Mouse (Mus musculus) c-Kit-positive CD71-negative TER-119-negative erythroid progenitor cells, embryonic 14.5 days (primary cell): ENCODE results near the gene Gm13276.
"Not testable (repeated sequence)": the region's sequence is repeated elsewhere in the genome, so short reads cannot be mapped to it uniquely, and the experiment has no call there.

Source experiments
- DNase-seq: peaks from one replicate; pipeline ENCODE4 v3.0.0-alpha.2; 2013; ENCODE audit warnings: low read depth

Gene Gm13276

DNA sequence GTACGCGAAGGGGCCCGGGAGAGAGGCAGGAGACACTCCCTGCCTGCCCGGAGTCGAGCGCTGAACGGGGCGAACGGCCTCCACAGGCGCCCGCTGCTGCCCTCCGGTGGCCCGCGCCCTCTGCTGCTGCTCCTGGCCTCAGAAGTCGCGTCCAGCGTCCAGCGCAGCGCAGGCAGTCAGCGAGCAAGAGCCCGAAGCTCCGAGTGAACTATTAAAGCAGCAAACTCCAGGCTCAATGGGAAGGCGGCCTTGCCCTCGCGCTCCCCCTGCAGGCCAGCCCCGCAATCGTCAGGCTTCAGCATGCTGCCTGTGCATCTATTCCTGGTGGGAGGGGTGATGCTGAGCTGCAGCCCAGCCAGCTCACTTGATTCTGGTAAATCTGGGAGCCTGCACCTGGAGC, at the start of gene Gm13276:
TSS of gene Gm13276 (plus strand) at position 301 of the 400 bp plus-strand sequence.
- not testable (repeated sequence) for DNase-seq

- peak; percentile 64 for DNase-seq
Observed at GRCm38 (mm10) chr4:88738480-88738879, 47.0 kb upstream of the Gm13276 start.

DNA sequence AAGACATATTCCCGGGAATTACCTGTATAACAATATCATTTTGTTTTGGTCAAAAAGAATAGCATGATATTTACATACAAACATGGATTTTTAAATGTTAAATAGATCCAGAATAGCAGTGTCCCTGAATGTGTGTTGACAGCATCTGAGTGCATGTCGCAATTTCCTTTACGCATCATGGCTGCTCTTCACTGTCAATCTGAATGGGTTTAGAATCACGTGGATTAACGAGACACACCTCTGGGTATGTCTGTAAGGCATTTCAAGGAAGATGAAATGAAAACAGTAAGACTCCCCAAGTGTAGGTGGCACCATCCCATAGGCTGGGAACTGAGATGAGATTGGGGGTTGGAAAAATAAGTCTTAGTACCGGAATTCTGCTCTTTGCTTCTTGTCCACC, 46.5 kb upstream of the Gm13276 start:
- no peak for DNase-seq

DNA sequence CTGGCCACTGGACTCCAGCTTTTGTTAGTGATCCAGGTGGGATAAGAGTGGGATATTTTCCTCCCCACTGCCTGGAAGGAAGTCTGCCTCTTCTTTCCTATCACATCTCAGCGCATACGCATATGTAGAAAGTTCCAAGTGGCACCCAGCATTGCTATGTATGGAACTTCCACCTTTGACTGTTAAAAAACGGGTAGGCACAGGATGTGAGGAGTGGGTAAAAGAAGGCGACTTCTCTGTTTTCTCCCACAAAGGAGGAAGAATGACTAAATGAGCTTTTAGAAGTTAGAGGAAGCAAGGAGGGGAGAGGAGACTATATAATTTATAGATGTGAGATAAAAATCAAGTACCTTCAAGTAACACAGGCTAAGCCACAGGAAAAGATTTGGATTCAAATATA, 44.1 kb upstream of the Gm13276 start:
- no peak for DNase-seq

DNA sequence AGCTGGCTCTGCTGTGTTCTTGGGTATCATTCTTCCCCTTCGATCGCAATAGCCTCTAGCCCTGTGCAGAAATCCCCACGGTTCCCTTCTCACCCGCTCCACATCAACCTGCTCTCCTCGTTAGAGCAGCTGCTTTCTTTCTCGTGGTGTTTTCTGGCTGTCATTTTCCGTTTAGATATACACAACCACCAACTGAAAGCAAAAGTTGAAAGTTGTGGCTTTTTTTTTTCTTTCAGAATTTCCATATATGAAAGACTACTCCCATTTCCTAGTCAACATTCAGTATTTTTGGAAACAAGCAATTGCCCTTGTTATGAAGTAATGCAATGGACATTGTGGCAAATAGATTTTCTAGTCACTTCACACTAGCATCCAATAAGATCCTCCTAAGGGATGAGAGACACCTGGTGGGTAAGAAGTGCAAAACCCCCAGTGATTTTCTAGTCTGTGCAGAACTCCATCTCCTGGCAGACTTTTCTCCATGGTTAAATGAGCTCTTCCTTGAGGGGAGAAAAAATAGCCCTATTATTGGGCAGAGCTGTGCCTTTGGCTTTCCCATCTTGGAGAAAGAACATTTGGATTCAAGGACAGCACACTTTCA, 42.6 kb upstream of the Gm13276 start:
- DNase-seq, result no peak

DNA sequence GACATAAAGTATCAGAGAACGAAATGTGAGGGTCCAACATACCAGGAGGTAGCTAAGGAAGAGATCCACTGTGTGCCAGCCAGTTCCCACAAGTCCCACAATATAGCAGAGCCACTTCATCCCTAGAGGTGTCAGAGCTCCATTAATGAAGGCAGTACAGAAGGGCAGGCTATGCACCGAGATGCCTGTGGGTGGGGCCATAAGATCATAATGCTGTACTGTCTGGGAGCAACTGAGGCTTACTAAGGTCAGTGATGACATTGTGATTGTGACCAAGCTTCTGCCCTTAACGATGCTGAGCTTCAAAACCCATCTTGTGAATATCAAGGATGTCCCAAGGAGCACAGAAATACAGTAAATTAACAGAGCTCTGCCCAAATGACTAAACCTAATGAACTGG, 41.3 kb upstream of the Gm13276 start:
- no peak for DNase-seq

DNA sequence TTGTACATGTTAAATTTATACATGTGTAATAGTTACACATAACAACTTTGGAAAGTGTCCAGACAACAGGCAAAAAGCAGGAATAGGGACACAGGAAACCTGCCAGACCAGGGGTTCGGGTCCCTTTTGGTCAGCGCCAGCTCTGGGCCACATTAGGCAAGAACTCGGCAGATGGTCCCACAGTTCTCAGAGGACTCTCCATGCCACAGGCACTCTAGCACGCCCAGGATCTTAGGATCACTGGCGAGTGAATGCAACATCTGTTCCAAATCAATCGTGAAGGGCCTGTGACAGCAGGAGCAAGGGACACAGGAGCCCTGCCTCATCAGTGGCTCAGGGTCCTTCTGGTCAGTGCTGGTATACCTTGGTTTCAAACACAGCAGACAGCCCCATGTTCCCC, 35.6 kb upstream of the Gm13276 start:
- DNase-seq, result no peak

DNA sequence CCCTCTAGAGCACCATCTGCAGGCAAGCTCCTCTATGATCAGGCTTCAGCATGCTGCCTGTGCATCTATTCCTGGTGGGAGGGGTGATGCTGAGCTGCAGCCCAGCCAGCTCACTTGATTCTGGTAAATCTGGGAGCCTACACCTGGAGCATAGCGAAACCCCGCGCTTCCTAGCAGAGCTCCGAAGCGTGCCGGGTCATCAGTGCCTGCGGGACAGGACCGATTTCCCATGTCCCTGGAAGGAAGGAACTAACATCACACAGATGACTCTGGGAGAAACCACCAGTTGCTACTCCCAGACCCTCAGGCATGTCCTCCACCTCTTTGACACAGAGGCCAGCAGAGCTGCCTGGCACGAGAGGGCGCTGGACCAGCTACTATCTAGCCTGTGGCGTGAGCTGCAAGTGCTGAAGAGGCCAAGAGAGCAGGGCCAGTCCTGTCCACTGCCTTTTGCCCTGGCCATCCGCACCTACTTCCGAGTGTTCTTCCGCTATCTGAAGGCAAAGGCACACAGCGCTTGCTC, 30.6 kb upstream of the Gm13276 start, which contains the start of gene Gm13271:
TSS of gene Gm13271 (plus strand) at position 51 of the 523 bp plus-strand sequence.
- DNase-seq, result not testable (repeated sequence)

DNA sequence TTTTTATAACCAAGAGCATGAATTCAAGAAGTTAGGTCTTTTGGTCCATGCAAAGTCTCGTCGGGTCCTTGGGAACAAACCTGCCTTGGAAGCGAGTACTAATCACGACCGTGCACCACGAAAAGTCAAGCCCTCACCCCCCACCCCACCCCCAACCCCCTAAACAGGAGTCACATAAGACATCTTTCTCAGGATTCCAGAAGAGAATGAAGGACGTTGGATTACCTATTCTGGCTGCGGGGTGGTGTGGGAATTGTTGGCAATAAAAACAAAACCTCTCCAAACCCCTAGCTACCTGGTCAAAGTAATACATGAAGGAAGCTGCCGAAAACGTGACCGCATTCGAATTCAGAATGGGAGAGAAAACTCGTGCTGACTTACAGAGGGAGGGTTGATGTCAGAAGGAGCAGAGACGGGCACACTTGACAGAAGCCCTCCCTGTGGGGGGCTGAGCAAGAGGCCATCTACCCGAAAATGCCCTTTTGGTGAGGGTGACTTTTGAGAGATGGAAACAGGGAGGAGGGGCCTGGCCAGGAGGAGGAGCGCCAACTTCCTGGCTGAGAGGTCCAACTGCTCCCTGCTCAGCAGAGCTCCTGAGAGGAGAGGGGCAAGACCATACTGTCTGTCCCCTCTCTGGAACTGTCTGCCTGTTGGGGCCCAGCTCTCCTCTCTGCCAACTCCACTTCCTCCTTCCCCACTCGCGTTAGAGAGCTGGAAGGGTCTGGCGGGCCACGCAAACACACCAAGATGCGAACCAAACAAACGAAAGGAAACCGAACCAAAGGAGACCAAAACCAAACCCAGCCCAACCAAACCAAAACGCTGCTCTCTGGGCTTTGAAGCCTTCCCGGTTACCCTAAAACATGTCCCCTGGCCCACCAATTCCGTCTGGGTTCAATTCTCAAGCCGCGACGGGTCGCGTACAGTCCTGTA, 28.7 kb upstream of the Gm13276 start:
- not testable (repeated sequence) for DNase-seq

DNA sequence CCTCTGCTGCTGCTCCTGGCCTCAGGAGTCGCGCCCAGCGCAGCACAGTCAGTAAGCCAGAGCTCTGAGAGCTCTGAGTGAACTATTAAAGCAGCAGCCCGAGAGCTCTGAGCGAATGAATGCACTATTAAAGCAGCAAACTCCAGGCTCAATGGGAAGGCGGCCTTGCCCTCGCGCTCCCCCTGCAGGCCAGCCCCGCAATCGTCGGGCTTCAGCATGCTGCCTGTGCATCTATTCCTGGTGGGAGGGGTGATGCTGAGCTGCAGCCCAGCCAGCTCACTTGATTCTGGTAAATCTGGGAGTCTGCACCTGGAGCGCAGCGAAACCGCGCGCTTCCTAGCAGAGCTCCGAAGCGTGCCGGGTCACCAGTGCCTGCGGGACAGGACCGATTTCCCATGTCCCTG, 27.9 kb upstream of the Gm13276 start:
- DNase-seq, result not testable (repeated sequence)

- DNase-seq, result not testable (repeated sequence)
Observed at GRCm38 (mm10) chr4:88758751-88759150, 26.8 kb upstream of the Gm13276 start.

DNA sequence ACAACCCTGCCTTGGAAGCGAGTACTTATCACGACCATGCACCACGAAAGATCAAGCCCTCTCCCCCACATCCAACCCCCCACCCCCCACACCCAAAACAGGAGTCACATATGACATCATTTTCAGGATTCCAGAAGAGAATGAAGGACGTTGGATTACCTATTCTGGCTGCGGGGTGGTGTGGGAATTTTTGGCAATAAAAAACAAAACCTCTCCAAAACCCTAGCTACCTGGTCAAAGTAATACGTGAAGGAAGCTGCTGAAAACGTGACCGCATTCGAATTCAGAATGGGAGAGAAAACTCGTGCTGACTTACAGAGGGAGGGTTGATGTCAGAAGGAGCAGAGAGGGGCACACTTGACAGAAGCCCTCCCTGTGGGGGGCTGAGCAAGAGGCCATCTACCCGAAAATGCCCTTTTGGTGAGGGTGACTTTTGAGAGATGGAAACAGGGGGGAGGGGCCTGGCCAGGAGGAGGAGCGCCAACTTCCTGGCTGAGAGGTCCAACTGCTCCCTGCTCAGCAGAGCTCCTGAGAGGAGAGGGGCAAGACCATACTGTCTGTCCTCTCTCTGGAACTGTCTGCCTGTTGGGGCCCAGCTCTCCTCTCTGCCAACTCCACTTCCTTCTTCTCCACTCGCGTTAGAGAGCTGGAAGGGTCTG, 25.8 kb upstream of the Gm13276 start, which contains the start of gene Gm13283:
TSS of gene Gm13283 (plus strand) at position 510 of the 659 bp plus-strand sequence.
- DNase-seq, result not testable (repeated sequence)

- not testable (repeated sequence) for DNase-seq
Observed at GRCm38 (mm10) chr4:88760431-88760830, 25.1 kb upstream of the Gm13276 start.

DNA sequence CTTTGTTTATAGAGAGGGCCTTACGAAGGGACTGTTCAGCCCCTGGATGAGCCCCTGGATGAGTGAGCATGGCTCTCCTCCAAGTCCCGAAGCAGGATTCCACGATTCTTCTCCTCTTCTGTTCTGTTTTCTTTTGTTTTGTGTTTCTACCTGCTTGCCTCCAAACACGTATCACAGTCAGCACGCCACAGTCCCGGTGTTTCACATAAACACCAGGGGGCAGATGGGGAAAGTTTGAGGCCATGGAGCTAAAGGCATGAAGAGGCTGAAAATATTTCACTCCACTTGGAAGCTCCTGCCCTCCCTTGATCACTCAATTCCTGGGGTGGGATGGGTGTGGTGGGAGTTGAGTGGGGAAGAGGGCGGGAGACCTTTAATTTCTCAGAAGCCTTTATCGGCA, 23.7 kb upstream of the Gm13276 start:
- not testable (repeated sequence) for DNase-seq

- not testable (repeated sequence) for DNase-seq
Observed at GRCm38 (mm10) chr4:88762341-88762740, 23.2 kb upstream of the Gm13276 start.

DNA sequence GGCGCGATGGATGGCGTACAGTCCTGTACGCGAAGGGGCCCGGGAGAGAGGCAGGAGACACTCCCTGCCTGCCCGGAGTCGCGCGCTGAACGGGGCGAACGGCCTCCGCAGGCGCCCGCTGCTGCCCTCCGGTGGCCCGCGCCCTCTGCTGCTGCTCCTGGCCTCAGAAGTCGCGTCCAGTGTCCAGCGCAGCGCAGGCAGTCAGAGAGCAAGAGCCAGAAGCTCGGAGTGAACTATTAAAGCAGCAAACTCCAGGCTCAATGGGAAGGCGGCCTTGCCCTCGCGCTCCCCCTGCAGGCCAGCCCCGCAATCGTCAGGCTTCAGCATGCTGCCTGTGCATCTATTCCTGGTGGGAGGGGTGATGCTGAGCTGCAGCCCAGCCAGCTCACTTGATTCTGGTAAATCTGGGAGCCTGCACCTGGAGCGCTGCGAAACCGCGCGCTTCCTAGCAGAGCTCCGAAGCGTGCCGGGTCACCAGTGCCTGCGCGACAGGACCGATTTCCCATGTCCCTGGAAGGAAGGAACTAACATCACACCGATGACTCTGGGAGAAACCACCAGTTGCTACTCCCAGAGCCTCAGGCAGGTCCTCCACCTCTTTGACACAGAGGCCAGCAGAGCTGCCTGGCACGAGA, 22.0 kb upstream of the Gm13276 start:
- DNase-seq, result not testable (repeated sequence)

DNA sequence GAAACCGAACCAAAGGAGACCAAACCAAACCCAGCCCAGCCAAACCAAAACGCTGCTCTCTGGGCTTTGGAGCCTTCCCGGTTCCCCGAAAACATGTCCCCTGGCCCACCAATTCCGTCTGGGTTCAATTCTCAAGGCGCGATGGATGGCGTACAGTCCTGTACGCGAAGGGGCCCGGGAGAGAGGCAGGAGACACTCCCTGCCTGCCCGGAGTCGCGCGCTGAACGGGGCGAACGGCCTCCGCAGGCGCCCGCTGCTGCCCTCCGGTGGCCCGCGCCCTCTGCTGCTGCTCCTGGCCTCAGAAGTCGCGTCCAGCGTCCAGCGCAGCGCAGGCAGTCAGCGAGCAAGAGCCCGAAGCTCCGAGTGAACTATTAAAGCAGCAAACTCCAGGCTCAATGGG, 12.0 kb upstream of the Gm13276 start, which contains the start of gene Gm13290:
TSS of gene Gm13290 (plus strand) at position 301 of the 400 bp plus-strand sequence.
- not testable (repeated sequence) for DNase-seq

DNA sequence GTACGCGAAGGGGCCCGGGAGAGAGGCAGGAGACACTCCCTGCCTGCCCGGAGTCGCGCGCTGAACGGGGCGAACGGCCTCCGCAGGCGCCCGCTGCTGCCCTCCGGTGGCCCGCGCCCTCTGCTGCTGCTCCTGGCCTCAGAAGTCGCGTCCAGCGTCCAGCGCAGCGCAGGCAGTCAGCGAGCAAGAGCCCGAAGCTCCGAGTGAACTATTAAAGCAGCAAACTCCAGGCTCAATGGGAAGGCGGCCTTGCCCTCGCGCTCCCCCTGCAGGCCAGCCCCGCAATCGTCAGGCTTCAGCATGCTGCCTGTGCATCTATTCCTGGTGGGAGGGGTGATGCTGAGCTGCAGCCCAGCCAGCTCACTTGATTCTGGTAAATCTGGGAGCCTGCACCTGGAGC, 8.9 kb upstream of the Gm13276 start, which contains the start of gene Gm13289:
TSS of gene Gm13289 (plus strand) at position 301 of the 400 bp plus-strand sequence.
- not testable (repeated sequence) for DNase-seq

- not testable (repeated sequence) for DNase-seq
Observed at GRCm38 (mm10) chr4:88779550-88779949, 6.0 kb upstream of the Gm13276 start, which contains the start of gene Gm13272. Gene Gm13272, plus strand, starts transcription at chr4:88779850.

GRCm38 (mm10) chr4:88780320-88780719, 5.2 kb upstream of the Gm13276 start:
- DNase-seq, result not testable (repeated sequence)

- not testable (repeated sequence) for DNase-seq
Observed at GRCm38 (mm10) chr4:88781831-88782230, 3.7 kb upstream of the Gm13276 start, which contains the start of gene Ifnz. Gene Ifnz, plus strand, starts transcription at chr4:88782131.
